Mouse (Mus musculus): ENCODE measurements around the gene Gm37240. TPM values are rescaled to one million over a fixed set of nuclear protein-coding genes. Genes with fewer than 3 reads are reported as not detected.

Gm37240 gene
- polyA plus RNA-seq, 1 experiment from 2014 or later = 0.48 TPM

DNA sequence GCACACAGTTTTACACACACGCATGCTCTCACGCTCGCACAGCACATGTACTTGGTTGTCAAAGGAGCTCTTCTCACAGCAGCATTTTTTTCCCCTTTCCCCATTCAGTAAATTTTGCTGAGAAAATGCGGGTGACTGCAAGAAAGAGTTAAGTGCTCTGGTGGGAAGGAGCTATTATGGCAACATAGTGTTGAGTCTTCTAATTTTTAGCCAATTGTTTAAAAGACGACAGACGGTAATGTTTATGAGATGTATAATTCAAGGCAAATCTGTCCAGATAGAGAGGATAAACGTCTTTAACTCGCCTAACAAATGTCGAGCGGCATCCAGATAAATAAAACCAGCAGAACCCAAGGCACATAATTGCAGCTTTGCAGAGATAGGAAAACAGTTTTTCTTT, 726.5 kb downstream of the Gm37240 start:
- H3K27me3 ChIP-seq = no peaks in the 10 kb centered on the region
- peaks cover 4% of the 10 kb centered on the region; the same call in 1 of the 2 replicates for H3K4me1 ChIP-seq
- no peak overlapping the region for H3K4me3 ChIP-seq
- H3K9me3 ChIP-seq (replicated peaks) = no peaks in the 10 kb centered on the region
- H3K9ac ChIP-seq = no peak overlapping the region
- 75% methylated on average over 10 of the region's 10 CpGs for WGBS
- no peak overlapping the region for H3K27ac ChIP-seq
- no peaks in the 10 kb centered on the region for H3K36me3 ChIP-seq (ENCODE audit: poor library complexity, severe bottlenecking)
- ATAC-seq = peak; percentile 23; the same call in 1 of the 2 replicates
- no peak overlapping the region for H3K4me2 ChIP-seq

DNA sequence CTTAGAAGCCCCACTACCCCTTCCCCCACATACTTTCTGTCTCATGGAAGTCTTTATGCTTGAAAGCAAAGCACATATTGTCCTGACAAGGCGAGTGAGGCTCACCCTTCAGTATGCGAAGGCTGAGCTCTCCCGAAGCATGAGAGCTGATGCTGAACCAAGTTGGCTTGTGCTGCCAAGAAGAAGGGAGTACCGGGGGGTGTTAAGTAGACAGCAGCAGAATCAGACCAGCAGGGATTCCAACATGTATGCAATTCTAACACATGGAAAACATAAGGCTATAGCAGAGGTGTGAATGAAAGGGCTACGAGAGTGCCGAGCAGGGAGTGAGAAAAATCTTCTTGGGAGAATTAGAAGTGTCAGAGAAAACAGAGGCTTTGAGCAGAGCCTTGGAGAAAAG, 727.7 kb downstream of the Gm37240 start:
- WGBS = 56% methylated on average over 6 of the region's 6 CpGs
- Histone ChIP-seq H3K27me3 (no peaks in the 10 kb centered on the region), H3K9me3 (replicated peaks) (no peaks in the 10 kb centered on the region), H3K9ac (no peak overlapping the region), H3K4me3 (no peak overlapping the region), H3K4me1 (peaks cover 4% of the 10 kb centered on the region; the same call in 1 of the 2 replicates), H3K36me3 (ENCODE audit: poor library complexity, severe bottlenecking) (no peaks in the 10 kb centered on the region), H3K4me2 (no peak overlapping the region), H3K27ac (no peak overlapping the region)
- ATAC-seq = peak; percentile 81

DNA sequence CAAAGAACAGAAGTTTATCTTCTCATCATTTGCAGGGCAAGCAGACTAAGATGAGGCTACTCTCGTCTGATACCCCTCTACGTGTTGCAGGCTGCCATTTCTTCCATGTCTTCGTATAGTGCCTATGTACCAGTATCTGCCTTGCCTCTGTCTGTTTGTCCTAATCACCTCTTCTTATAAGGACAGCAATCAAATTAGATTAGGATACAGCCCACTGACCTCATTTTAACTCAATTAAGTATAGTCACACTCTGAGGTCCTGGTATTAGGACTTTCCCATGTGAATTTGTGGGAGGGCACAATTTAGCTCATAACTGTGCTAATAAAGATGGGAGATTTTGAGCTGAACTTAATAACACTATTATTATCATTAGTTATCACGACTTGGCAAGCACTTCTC, 738.5 kb downstream of the Gm37240 start:
- 78% methylated on average over 4 of the region's 4 CpGs for WGBS
- ATAC-seq = no peak
- no peaks in the 10 kb centered on the region for H3K4me1 ChIP-seq

DNA sequence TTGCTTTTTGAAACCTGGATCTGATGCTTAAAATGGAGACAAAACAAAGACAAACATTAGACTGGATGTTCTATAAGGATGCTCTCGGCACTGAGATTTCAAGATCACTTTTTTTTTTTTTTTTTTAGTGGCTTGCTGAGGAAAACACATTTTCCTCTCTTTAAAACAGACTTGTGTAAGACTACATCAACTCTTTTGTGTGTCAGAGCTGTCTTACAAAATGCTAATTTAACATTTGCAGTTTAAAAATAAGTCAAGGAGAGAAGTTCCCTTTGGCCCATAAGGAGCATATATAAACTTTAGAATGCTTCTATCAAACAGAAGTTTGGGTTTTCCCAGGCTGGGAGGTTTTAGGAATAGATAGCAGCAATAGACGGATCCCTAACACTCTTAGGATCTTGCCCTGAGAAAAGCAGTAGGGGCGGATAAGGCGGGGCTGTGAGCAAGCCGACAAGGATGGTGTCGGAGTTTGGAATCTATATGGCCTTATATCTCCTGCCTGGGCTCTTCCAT, 739.2 kb downstream of the Gm37240 start:
- no peak for ATAC-seq
- no peak overlapping the region for H3K27ac ChIP-seq
- H3K9ac ChIP-seq = no peak overlapping the region
- H3K27me3 ChIP-seq = no peaks in the 10 kb centered on the region
- no peaks in the 10 kb centered on the region for H3K9me3 ChIP-seq (replicated peaks)
- H3K36me3 ChIP-seq (ENCODE audit: poor library complexity, severe bottlenecking) = no peaks in the 10 kb centered on the region
- no peak overlapping the region for H3K4me2 ChIP-seq
- no peak overlapping the region for H3K4me3 ChIP-seq
- no peaks in the 10 kb centered on the region for H3K4me1 ChIP-seq
- 88% methylated on average over 6 of the region's 6 CpGs for WGBS

More for the DNA sequence above, 738.5 kb downstream of the Gm37240 start:
- H3K9me3 ChIP-seq (replicated peaks) = no peaks in the 10 kb centered on the region
- H3K27ac ChIP-seq = no peak overlapping the region
- no peak overlapping the region for H3K9ac ChIP-seq
- H3K36me3 ChIP-seq (ENCODE audit: poor library complexity, severe bottlenecking) = no peaks in the 10 kb centered on the region
- no peak overlapping the region for H3K4me2 ChIP-seq
- no peak overlapping the region for H3K4me3 ChIP-seq
- H3K27me3 ChIP-seq = no peaks in the 10 kb centered on the region

DNA sequence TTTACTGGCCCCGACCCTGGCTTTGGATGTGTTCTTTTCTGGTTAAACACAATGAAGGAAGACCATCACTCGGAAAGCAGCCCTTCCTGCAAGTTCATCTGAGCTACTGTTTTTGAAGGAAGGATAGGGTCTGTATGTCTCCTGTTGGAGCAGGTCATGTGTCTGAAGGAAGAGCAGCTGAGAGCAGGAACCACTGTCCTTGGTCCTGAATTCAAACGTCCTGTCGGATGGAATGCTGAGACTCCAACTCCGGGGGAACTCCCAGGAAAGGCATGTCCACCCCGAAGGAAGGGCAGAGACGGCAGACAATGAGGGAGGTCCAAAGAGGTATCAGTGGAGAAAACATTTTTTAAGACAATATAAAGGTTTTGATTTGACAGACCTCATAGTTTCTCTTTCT, 741.8 kb downstream of the Gm37240 start:
- H3K9ac ChIP-seq = no peak overlapping the region
- no peak for ATAC-seq
- 41% methylated on average over 7 of the region's 7 CpGs for WGBS
- no peaks in the 10 kb centered on the region for H3K27me3 ChIP-seq
- H3K36me3 ChIP-seq (ENCODE audit: poor library complexity, severe bottlenecking) = no peaks in the 10 kb centered on the region
- no peaks in the 10 kb centered on the region for H3K4me1 ChIP-seq
- H3K9me3 ChIP-seq (replicated peaks) = no peaks in the 10 kb centered on the region
- H3K4me3 ChIP-seq = no peak overlapping the region
- no peak overlapping the region for H3K27ac ChIP-seq
- H3K4me2 ChIP-seq = no peak overlapping the region

DNA sequence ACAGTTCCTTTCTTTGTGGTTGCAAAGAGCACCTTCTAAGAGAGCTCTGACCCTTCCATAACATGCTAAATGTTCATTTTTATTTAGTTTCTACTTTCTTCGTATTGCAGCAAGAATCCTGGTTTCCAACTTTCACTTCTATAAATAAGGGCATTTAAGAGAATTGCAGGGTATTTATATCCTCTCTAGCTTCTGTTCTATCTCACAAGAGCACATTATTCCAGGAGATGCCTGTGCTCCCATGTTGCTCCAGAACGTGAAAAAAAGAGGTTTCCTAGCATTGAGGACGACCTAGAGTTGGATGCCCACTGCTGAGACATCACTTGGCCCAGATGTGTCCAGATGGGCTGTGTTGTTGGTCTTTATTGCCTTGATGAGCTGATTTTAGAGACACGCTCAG, 742.2 kb downstream of the Gm37240 start:
- WGBS = 80% methylated on average over 4 of the region's 4 CpGs

DNA sequence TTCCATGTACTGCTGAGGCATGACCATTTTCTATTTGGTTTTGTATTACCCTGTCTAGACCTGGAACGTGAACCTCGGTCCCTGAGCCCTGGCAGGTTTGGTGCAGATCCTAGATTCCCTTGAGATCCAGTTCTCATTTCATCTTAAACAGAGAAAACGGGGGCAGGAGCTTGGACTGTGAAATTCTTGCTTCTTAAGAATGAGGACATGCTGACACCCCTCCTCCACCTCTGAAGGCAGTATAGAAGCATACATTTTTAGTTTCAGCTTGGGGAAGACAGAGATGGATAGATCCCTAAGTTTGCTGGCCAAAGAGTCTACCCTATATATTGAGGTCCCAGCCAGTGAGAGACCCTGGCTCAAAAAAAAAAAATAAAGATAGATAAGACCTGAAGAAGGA, 742.9 kb downstream of the Gm37240 start:
- no peaks in the 10 kb centered on the region for H3K4me1 ChIP-seq
- H3K27ac ChIP-seq = no peak overlapping the region
- no peaks in the 10 kb centered on the region for H3K9me3 ChIP-seq (replicated peaks)
- no peaks in the 10 kb centered on the region for H3K36me3 ChIP-seq (ENCODE audit: poor library complexity, severe bottlenecking)
- no peak overlapping the region for H3K9ac ChIP-seq
- no peaks in the 10 kb centered on the region for H3K27me3 ChIP-seq
- WGBS = 87% methylated on average over 3 of the region's 3 CpGs
- no peak overlapping the region for H3K4me2 ChIP-seq
- H3K4me3 ChIP-seq = no peak overlapping the region
- ATAC-seq = no peak

More for the DNA sequence above, 742.2 kb downstream of the Gm37240 start:
- no peak overlapping the region for H3K9ac ChIP-seq
- H3K4me3 ChIP-seq = no peak overlapping the region
- no peaks in the 10 kb centered on the region for H3K27me3 ChIP-seq
- no peak overlapping the region for H3K27ac ChIP-seq
- ATAC-seq = no peak
- no peaks in the 10 kb centered on the region for H3K9me3 ChIP-seq (replicated peaks)
- H3K36me3 ChIP-seq (ENCODE audit: poor library complexity, severe bottlenecking) = no peaks in the 10 kb centered on the region
- H3K4me2 ChIP-seq = no peak overlapping the region
- H3K4me1 ChIP-seq = no peaks in the 10 kb centered on the region

DNA sequence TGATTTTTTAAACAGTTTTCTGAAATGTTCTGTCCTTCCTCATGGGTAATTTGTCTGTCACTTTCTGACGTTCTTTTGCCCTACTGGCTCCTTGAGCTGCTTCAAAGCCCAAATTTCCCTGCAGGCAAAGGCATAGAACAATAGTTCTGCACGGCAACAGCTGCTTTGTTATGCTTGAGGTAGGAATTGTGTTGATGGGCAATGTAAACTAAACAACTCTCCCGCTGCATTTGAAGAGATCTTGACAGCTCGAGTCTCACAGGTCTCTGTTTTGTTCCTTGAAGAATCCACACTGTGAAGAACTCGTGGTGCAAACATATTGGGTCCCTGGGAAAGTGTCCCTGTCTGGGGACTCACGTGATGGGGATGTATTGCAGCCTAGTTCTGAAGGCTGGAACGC, 746.8 kb downstream of the Gm37240 start:
- H3K36me3 ChIP-seq (ENCODE audit: poor library complexity, severe bottlenecking) = no peaks in the 10 kb centered on the region
- H3K4me3 ChIP-seq = no peak overlapping the region
- ATAC-seq = no peak
- H3K27ac ChIP-seq = no peak overlapping the region
- no peak overlapping the region for H3K9ac ChIP-seq
- H3K4me2 ChIP-seq = no peak overlapping the region
- 0 out of 2 replicates have a peak, but pooled peaks cover 2% of the 10 kb centered on the region for H3K4me1 ChIP-seq
- 35% methylated on average over 7 of the region's 7 CpGs for WGBS
- no peaks in the 10 kb centered on the region for H3K9me3 ChIP-seq (replicated peaks)
- no peaks in the 10 kb centered on the region for H3K27me3 ChIP-seq

DNA sequence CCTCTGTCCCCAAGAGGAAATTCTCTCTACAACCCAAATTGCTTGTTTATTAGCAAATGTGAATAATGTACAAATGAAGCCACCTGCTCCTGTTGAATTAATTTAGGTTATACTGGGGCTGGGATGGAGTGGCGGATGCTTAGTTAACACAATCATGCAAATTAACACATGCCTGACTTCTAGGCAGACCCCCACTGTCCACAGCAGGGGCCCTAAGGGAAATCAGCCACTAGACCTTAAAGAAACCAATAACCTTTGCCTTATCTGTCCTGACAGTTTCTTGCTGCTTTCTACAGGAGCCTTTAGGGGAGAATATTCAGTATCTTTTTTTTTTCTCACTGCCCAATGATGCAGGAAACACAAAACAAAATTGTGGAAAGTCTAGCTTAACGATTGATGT, 748.9 kb downstream of the Gm37240 start:
- Histone ChIP-seq H3K27ac (no peak overlapping the region), H3K36me3 (ENCODE audit: poor library complexity, severe bottlenecking) (no peaks in the 10 kb centered on the region), H3K4me1 (0 out of 2 replicates have a peak, but pooled peaks cover 2% of the 10 kb centered on the region), H3K27me3 (no peaks in the 10 kb centered on the region), H3K9me3 (replicated peaks) (no peaks in the 10 kb centered on the region), H3K9ac (no peak overlapping the region), H3K4me3 (no peak overlapping the region), H3K4me2 (no peak overlapping the region)
- 56% methylated on average over 2 of the region's 2 CpGs for WGBS
- no peak for ATAC-seq

DNA sequence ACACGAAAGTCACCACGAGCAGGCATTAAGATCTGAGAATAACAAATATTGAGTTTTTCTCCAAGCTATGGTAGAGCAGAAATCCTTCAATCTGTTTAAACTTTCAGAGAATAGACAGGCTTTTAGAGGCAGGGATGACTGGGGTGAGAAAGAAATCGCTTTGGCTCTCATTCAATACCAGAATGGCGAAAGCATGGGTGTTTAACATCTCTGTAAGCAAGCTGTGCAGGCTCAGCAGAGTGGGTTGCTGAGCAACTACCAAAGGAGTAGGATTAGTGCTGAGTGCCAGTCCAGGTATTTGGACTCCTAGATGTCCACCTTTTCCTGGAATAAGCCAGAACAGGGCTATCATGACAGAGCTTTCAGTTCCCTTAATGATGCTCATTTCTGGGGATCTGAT, 753.8 kb downstream of the Gm37240 start:
- 68% methylated on average over 4 of the region's 4 CpGs for WGBS
- H3K4me3 ChIP-seq = no peak overlapping the region
- no peak overlapping the region for H3K27ac ChIP-seq
- no peak overlapping the region for H3K9ac ChIP-seq
- no peaks in the 10 kb centered on the region for H3K9me3 ChIP-seq (replicated peaks)
- H3K36me3 ChIP-seq (ENCODE audit: poor library complexity, severe bottlenecking) = no peaks in the 10 kb centered on the region
- no peak overlapping the region for H3K4me2 ChIP-seq
- no peaks in the 10 kb centered on the region for H3K27me3 ChIP-seq
- 0 out of 2 replicates have a peak, but pooled peaks cover 2% of the 10 kb centered on the region for H3K4me1 ChIP-seq
- ATAC-seq = no peak

DNA sequence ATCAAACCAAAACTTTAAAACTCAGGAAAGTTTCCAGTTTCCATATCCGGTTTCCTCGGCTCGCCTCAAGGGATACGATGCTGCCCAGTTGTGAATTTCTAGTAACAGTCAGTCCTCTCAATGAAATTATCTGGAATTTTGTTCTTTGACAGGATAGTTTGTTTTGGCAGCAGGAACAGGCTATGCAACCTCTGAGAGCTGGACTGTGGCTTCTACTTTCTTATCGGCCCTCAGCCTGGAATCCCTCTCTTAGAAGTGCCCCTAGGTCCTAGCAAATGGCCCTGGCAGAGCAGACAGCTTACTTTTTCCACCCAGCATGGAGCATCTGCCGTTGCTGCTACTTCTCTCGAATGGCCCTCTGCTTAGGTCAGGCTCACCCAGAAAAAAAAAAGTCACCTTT, 755.4 kb downstream of the Gm37240 start:
- Histone ChIP-seq H3K36me3 (ENCODE audit: poor library complexity, severe bottlenecking) (no peaks in the 10 kb centered on the region), H3K27ac (no peak overlapping the region), H3K4me1 (no peaks in the 10 kb centered on the region), H3K27me3 (no peaks in the 10 kb centered on the region), H3K9me3 (replicated peaks) (no peaks in the 10 kb centered on the region), H3K9ac (no peak overlapping the region), H3K4me2 (no peak overlapping the region), H3K4me3 (no peak overlapping the region)
- ATAC-seq = no peak
- 90% methylated on average over 7 of the region's 7 CpGs for WGBS

DNA sequence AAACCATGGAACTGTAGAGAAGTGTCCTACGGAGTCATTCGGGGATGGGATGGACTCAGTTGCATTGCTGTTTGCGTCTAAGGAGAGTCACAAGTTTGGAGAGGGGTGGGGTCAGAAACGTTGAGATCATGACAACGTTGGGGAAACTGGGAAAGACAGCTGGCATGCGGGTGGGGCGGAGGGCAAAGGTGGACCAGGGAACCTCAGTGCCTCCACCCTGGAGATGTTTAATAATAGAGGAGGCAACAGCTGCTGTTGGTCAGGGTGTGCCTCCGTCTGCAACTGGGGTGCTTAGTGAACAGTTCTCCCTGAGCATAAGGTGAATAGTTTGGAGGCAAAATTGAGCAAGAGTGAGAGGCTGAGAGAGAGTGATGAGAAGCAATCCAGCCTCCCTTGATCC, 758.8 kb downstream of the Gm37240 start:
- no peaks in the 10 kb centered on the region for H3K9me3 ChIP-seq (replicated peaks)
- no peaks in the 10 kb centered on the region for H3K27me3 ChIP-seq
- no peak for ATAC-seq
- H3K9ac ChIP-seq = no peak overlapping the region
- no peaks in the 10 kb centered on the region for H3K4me1 ChIP-seq
- H3K27ac ChIP-seq = no peak overlapping the region
- H3K4me2 ChIP-seq = no peak overlapping the region
- no peaks in the 10 kb centered on the region for H3K36me3 ChIP-seq (ENCODE audit: poor library complexity, severe bottlenecking)
- WGBS = 89% methylated on average over 8 of the region's 8 CpGs
- H3K4me3 ChIP-seq = no peak overlapping the region

DNA sequence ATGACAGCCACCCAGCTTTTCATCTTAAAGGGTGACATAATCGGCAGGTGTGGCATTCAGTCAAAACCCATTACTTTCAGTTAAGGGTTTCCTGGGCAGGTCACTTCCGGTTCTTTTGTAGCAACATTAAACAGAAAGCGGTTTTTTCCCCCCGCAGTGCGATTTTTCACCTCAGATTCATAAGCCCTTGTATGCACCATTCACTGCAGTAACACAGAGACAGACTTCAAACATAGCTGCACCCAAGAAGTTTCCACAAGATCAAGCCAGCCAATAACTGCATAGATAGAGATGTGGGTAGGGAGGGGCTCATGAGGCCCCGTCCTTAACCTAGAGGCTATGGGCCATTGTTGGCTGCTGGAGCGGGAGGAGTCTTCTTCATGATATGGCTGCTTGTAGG, 760.3 kb downstream of the Gm37240 start:
- H3K27me3 ChIP-seq = no peaks in the 10 kb centered on the region
- no peaks in the 10 kb centered on the region for H3K9me3 ChIP-seq (replicated peaks)
- no peak overlapping the region for H3K4me2 ChIP-seq
- no peaks in the 10 kb centered on the region for H3K36me3 ChIP-seq (ENCODE audit: poor library complexity, severe bottlenecking)
- WGBS = 87% methylated on average over 7 of the region's 7 CpGs
- no peak overlapping the region for H3K27ac ChIP-seq
- no peak overlapping the region for H3K9ac ChIP-seq
- no peak for ATAC-seq
- no peak overlapping the region for H3K4me3 ChIP-seq
- no peaks in the 10 kb centered on the region for H3K4me1 ChIP-seq
